Mouse (Mus musculus) ES-Bruce4 (cell line): ENCODE results near the gene Arid2. TPM values are rescaled to one million over a fixed set of nuclear protein-coding genes. Genes with fewer than 3 reads are reported as not detected.
A peak's percentile ranks its signal among the peaks of the same experiment; 100 is the strongest.

Source experiments
- H3K27ac ChIP-seq: 2 replicates; pipeline ENCODE4 v1.5.1; 2012; ENCODE audit warnings: low read length, inconsistent platforms; ENCODE audit not compliant: insufficient read depth
- H3K27me3 ChIP-seq: 2 replicates; pipeline ENCODE4 v1.6.1; 2012; ENCODE audit warnings: mild to moderate bottlenecking, low read length, inconsistent platforms; ENCODE audit not compliant: control insufficient read depth, poor library complexity, insufficient read depth, severe bottlenecking
- H3K36me3 ChIP-seq: 2 replicates; pipeline ENCODE4 v1.6.1; 2012; ENCODE audit warnings: inconsistent platforms, mild to moderate bottlenecking, low read length, moderate library complexity; ENCODE audit not compliant: control insufficient read depth, poor library complexity, insufficient read depth, severe bottlenecking
- H3K4me1 ChIP-seq: one replicate; pipeline ENCODE4 v1.8.1; 2011; ENCODE audit warnings: low read length; ENCODE audit not compliant: control insufficient read depth, insufficient read depth
- H3K4me3 ChIP-seq: 2 replicates; pipeline ENCODE4 v1.5.1; 2011; ENCODE audit warnings: low read depth, mild to moderate bottlenecking, low read length
- H3K9ac ChIP-seq: 2 replicates; pipeline ENCODE4 v1.6.1; 2012; ENCODE audit warnings: low read depth, mild to moderate bottlenecking, inconsistent platforms; ENCODE audit not compliant: poor library complexity, severe bottlenecking
- H3K9me3 ChIP-seq: replicated peaks from 2 replicates; pipeline ENCODE4 v1.6.1; 2012; ENCODE audit warnings: mild to moderate bottlenecking, low read length, inconsistent platforms; ENCODE audit not compliant: control insufficient read depth, poor library complexity, insufficient read depth, severe bottlenecking
- CTCF ChIP-seq: IDR thresholded peaks from one replicate; pipeline ENCODE4 v1.8.1; 2011; ENCODE audit warnings: low read depth, low read length
- EP300 ChIP-seq: IDR thresholded peaks from 2 replicates; pipeline ENCODE4 v1.6.1; 2011; ENCODE audit warnings: low read depth, low read length; ENCODE audit not compliant: insufficient read depth
- POLR2A ChIP-seq: IDR thresholded peaks from one replicate; pipeline ENCODE4 v1.8.1; 2011; ENCODE audit warnings: low read length; ENCODE audit not compliant: insufficient read depth
- polyA plus RNA-seq: library from polyadenylated mRNA; stranded (reverse); fragments of >200 nt; gene quantifications from 2 replicates; pipeline ENCODE4 v1.2.4, GENCODE M21; 2011; ENCODE audit warnings: low read depth; ENCODE audit not compliant: missing spikeins, insufficient read depth, insufficient read length

Gene Arid2
- polyA plus RNA-seq, 1 experiment: 81.5 TPM

DNA sequence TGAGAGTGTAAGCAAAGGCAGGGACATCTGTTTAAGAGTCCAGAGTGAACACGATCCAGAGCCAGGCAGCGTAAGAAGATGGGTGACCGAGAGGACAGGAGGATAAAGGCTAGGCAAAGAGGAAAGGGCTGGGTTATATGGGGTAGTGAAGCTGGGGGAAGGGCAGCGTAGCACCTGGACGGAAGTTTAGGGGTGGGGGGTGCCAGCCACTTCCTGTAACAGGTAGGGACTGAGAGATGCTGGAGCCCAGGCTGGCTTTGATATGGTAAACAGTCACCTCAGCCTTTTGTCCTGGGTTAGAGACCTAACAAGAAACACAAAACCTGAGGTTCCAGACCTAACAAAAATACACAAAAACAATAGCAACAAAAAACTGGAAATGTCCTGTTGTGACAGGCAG is 29.5 kb upstream of the Arid2 start:
- no peaks in the 10 kb centered on the region for H3K27me3 ChIP-seq
- H3K36me3 ChIP-seq: no peaks in the 10 kb centered on the region

DNA sequence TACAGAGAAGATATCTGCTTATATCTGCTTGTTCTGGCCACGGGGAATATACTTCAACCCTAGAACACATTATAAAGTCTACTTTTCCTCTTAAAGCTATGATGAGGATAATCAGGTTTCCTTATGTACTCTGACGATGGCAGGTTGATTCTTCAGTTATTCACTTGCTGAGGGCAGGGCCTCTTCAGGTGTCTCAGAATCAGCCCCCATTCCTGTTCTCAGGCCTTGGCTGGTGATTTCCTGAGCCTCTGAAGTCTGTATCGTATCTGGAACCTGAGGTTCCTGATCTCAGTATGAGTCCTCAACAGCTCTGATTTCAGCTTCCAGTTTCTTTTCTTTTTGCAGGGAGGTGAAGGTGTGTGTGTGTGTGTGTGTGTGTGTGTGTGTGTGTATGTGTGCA is 22.7 kb upstream of the Arid2 start:
- Histone ChIP-seq H3K9me3 (no peaks in the 10 kb centered on the region; the same call in 1 of the 2 replicates), H3K36me3 (no peaks in the 10 kb centered on the region), H3K27me3 (no peaks in the 10 kb centered on the region), H3K4me1 (no peaks in the 10 kb centered on the region), H3K27ac (no peak overlapping the region), H3K4me3 (no peak overlapping the region), H3K9ac (no peak overlapping the region)
- TF ChIP-seq CTCF (no peak), EP300 (no peak), POLR2A (no peak)

More for the DNA sequence above, 29.5 kb upstream of the Arid2 start:
- Histone ChIP-seq H3K4me3 (peak overlapping the region; percentile 20; the same call in 1 of the 2 replicates), H3K9me3 (no peaks in the 10 kb centered on the region; the same call in 1 of the 2 replicates), H3K4me1 (peaks cover 6% of the 10 kb centered on the region), H3K27ac (peak overlapping the region; percentile 29; the same call in 1 of the 2 replicates), H3K9ac (0 out of 2 replicates have a peak overlapping the region, but pooled peaks have one; percentile 16)
- no peak for TF ChIP-seq POLR2A
- TF ChIP-seq CTCF: no peak
- peak; percentile 98 for TF ChIP-seq EP300

DNA sequence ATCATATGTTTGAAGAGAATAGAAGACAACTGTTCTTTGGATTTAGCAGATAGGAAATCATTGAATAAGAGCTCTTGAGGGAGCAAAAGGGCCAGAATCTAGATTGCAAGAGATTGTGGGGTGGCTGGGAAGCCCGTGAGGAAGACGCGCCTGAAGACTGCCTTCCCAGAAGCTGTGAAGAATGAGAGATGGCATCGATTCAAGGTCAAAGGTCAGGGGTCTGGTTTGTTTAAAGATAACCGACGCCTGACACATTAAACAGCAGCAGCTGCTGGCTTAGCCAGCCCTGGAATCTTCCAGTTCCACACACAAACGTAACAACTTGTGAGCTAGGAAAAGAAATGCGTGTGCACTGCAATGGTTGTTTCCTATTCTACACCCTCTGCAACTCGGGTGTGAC is 19.4 kb upstream of the Arid2 start:
- Histone ChIP-seq H3K4me3 (no peak overlapping the region), H3K36me3 (no peaks in the 10 kb centered on the region), H3K27ac (no peak overlapping the region), H3K27me3 (no peaks in the 10 kb centered on the region), H3K4me1 (peaks cover 2% of the 10 kb centered on the region), H3K9me3 (no peaks in the 10 kb centered on the region), H3K9ac (no peak overlapping the region)
- TF ChIP-seq CTCF: no peak

DNA sequence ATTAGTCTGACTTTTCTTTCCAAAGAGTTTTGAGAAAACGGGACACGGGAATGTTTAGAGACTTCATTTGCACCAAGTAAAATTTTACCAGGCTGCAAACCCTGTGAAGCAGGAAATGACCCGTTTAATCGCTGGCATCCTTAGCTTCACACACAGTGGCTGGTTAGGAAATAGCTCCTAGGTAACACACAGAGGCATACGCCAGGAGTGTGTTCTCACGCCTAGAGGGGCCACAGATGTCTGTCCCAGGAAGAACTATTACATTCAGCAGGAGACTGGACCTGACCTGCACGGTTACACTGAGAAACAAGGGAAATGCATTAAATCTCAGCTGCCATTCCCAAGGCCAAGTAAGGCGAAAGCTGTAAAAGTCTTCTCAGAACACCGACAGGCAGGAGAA is 18.7 kb upstream of the Arid2 start:
- Histone ChIP-seq H3K36me3 (no peaks in the 10 kb centered on the region), H3K9me3 (no peaks in the 10 kb centered on the region), H3K27me3 (no peaks in the 10 kb centered on the region), H3K4me3 (no peak overlapping the region), H3K27ac (no peak overlapping the region), H3K9ac (no peak overlapping the region), H3K4me1 (peaks cover 2% of the 10 kb centered on the region)
- TF ChIP-seq EP300: no peak
- no peak for TF ChIP-seq POLR2A
- no peak for TF ChIP-seq CTCF

DNA sequence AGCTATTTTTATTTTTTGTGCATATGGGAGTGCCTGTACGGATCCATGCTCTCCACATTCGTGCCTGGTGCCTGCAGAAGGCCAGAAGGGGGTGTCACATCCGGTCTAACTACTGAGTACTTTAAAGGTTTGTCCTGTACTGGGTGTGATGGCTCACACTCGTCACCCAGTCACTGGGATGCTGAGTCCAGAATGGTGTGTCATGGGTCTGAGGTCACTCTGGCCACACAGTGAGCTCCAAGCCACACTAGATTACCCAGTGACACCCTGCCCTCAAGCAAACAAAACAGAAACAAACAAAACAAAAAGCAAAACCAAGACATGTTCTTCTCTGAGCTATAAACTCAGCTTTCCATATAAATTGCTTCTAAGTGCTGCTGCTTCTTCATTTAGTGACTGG is 17.9 kb upstream of the Arid2 start:
- H3K9me3 ChIP-seq: no peaks in the 10 kb centered on the region
- H3K36me3 ChIP-seq: no peaks in the 10 kb centered on the region
- H3K4me1 ChIP-seq: peaks cover 2% of the 10 kb centered on the region
- no peak overlapping the region for H3K4me3 ChIP-seq
- no peak overlapping the region for H3K27ac ChIP-seq
- no peak overlapping the region for H3K9ac ChIP-seq
- TF ChIP-seq POLR2A: no peak
- no peak for TF ChIP-seq CTCF
- TF ChIP-seq EP300: no peak
- H3K27me3 ChIP-seq: no peaks in the 10 kb centered on the region

DNA sequence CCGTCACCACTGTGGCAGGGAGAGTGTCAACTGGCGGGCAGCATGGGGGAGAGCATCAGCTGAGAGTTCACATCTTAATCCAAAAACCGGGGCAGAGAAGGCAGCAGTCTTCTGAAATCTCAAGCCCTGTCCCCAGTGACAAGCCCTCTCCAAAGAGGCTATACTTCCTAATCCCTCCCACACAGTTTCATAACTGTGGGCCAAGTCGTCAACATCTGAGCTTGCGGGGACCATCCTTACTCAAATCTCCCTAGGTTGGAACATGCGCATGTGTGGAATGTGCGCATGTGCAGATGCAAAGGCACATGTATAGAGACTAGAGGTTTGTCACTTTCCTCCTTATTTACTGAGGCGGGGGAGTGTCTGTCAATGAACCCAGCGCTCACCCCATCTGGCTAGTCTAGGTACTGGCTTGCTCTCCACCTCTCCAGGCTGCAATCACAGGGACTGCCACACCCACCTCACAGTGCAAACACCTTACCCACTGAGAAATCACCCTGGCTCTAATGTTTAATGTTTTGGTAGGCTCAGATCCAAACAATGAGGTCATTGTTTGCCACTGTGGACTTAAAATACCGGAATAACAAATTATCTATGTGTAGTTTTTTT is 16.9 kb upstream of the Arid2 start:
- no peak overlapping the region for H3K27ac ChIP-seq
- TF ChIP-seq POLR2A (no peak), CTCF (no peak), EP300 (0 out of 2 replicates have a peak, but pooled peaks have one; percentile 45)
- peaks cover 2% of the 10 kb centered on the region for H3K4me1 ChIP-seq
- no peaks in the 10 kb centered on the region for H3K36me3 ChIP-seq
- no peak overlapping the region for H3K4me3 ChIP-seq
- no peaks in the 10 kb centered on the region for H3K27me3 ChIP-seq
- no peak overlapping the region for H3K9ac ChIP-seq
- H3K9me3 ChIP-seq: no peaks in the 10 kb centered on the region
